Mouse (Mus musculus) forebrain, embryonic 16.5 days (tissue): ENCODE results near the gene Thap8. TPM values are rescaled to one million over a fixed set of nuclear protein-coding genes. Genes with fewer than 3 reads are reported as not detected.

Experiments
- ATAC-seq: fragments of 200-750 bp; cut with Nextera tagmentation; 2 replicates; pipeline ENCODE4 v1.8.0; 2017; ENCODE audit warnings: mild to moderate bottlenecking, moderate library complexity
- H3K27ac ChIP-seq: fragments of 300-500 bp; sonication (generic); 2 replicates; pipeline ENCODE4 v1.5.1; 2014; ENCODE audit warnings: low read length, control low read depth
- H3K27me3 ChIP-seq: fragments of 300-500 bp; sonication (generic); replicated peaks from 2 replicates; pipeline ENCODE4 v1.6.1; 2014; ENCODE audit warnings: low read length; ENCODE audit not compliant: control insufficient read depth, insufficient read depth
- H3K36me3 ChIP-seq: fragments of 300-500 bp; sonication (generic); 2 replicates; pipeline ENCODE4 v1.6.1; 2014; ENCODE audit not compliant: control insufficient read depth, insufficient read depth
- H3K4me1 ChIP-seq: fragments of 300-500 bp; sonication (generic); replicated peaks from 2 replicates; pipeline ENCODE4 v1.6.1; 2014; ENCODE audit warnings: low read length; ENCODE audit not compliant: control insufficient read depth, insufficient read depth
- H3K4me2 ChIP-seq: fragments of 300-500 bp; sonication (generic); 2 replicates; pipeline ENCODE4 v1.6.1; 2014; ENCODE audit warnings: mild to moderate bottlenecking, low read length, control low read depth
- H3K4me3 ChIP-seq: fragments of 300-500 bp; sonication (generic); replicated peaks from 2 replicates; pipeline ENCODE4 v1.5.1; 2014; ENCODE audit warnings: mild to moderate bottlenecking, low read length, control low read depth
- H3K9ac ChIP-seq: fragments of 300-500 bp; sonication (generic); replicated peaks from 2 replicates; pipeline ENCODE4 v1.6.1; 2014; ENCODE audit warnings: low read depth, low read length, control low read depth
- H3K9me3 ChIP-seq: fragments of 300-500 bp; sonication (generic); 2 replicates; pipeline ENCODE4 v1.6.1; 2016; ENCODE audit warnings: low read length; ENCODE audit not compliant: control insufficient read depth
- WGBS: fragments of 180-500 bp; shearing (Covaris S2); extraction: QIAGEN DNeasy Blood & Tissue Kit; methylation state at CpG from one replicate; pipeline ENCODE4 v1.1.7; 2014; 5-methylcytosine and 5-hydroxymethylcytosine counted together
- polyA plus RNA-seq: library from polyadenylated mRNA; unstranded; fragments of >200 nt; fragmentation: Nextera tagmentation; extraction: Ambion mirVana; gene quantifications from 2 replicates; pipeline ENCODE4 v1.2.1, GENCODE M21; 2015

Thap8 gene
- polyA plus RNA-seq, 1 experiment from 2014 or later, result 0.42 TPM

GRCm38 (mm10) chr7:30293795-30294194 is 13.9 kb downstream of the Thap8 start:
- Histone ChIP-seq H3K9me3 (no peaks in the 10 kb centered on the region), H3K27ac (no peak overlapping the region), H3K4me1 (peaks cover 34% of the 10 kb centered on the region), H3K4me3 (peak overlapping the region; percentile 13), H3K27me3 (no peaks in the 10 kb centered on the region), H3K4me2 (peak overlapping the region; percentile 37), H3K9ac (peak overlapping the region; percentile 26; the same call in 1 of the 2 replicates), H3K36me3 (peaks cover 25% of the 10 kb centered on the region)
- no peak for ATAC-seq
- 48% methylated on average over 13 of the region's 13 CpGs for WGBS

GRCm38 (mm10) chr7:30294296-30294695 is 14.4 kb downstream of the Thap8 start:
- Histone ChIP-seq H3K4me2 (peak overlapping the region; percentile 37), H3K36me3 (peaks cover 30% of the 10 kb centered on the region), H3K27ac (no peak overlapping the region), H3K4me3 (no peak overlapping the region), H3K4me1 (peaks cover 34% of the 10 kb centered on the region), H3K27me3 (no peaks in the 10 kb centered on the region), H3K9ac (no peak overlapping the region), H3K9me3 (no peaks in the 10 kb centered on the region)
- no peak for ATAC-seq
- WGBS, result 87% methylated on average over 5 of the region's 5 CpGs

- H3K4me3 ChIP-seq, result no peak overlapping the region
- no peaks in the 10 kb centered on the region for H3K27me3 ChIP-seq
- no peak overlapping the region for H3K9ac ChIP-seq
- H3K27ac ChIP-seq, result no peak overlapping the region
- 74% methylated on average over 10 of the region's 10 CpGs for WGBS
- ATAC-seq, result no peak
- H3K4me2 ChIP-seq, result no peak overlapping the region
- peaks cover 37% of the 10 kb centered on the region for H3K36me3 ChIP-seq
- peaks cover 34% of the 10 kb centered on the region for H3K4me1 ChIP-seq
- H3K9me3 ChIP-seq, result no peaks in the 10 kb centered on the region
Observed at GRCm38 (mm10) chr7:30295103-30295502, 15.2 kb downstream of the Thap8 start.

GRCm38 (mm10) chr7:30296816-30297215 is 16.9 kb downstream of the Thap8 start:
- 96% methylated on average over 15 of the region's 15 CpGs for WGBS

GRCm38 (mm10) chr7:30297266-30297665 is 17.4 kb downstream of the Thap8 start:
- peaks cover 27% of the 10 kb centered on the region for H3K4me1 ChIP-seq
- peaks cover 47% of the 10 kb centered on the region for H3K36me3 ChIP-seq
- H3K4me2 ChIP-seq, result no peak overlapping the region
- 85% methylated on average over 16 of the region's 16 CpGs for WGBS
- H3K27ac ChIP-seq, result no peak overlapping the region
- H3K9ac ChIP-seq, result no peak overlapping the region
- H3K27me3 ChIP-seq, result no peaks in the 10 kb centered on the region
- no peak overlapping the region for H3K4me3 ChIP-seq
- ATAC-seq, result no peak
- H3K9me3 ChIP-seq, result no peaks in the 10 kb centered on the region

More at GRCm38 (mm10) chr7:30296816-30297215, 16.9 kb downstream of the Thap8 start:
- Histone ChIP-seq H3K4me3 (no peak overlapping the region), H3K4me1 (peaks cover 29% of the 10 kb centered on the region), H3K9ac (no peak overlapping the region), H3K27ac (no peak overlapping the region), H3K4me2 (no peak overlapping the region), H3K27me3 (no peaks in the 10 kb centered on the region), H3K36me3 (peaks cover 44% of the 10 kb centered on the region), H3K9me3 (no peaks in the 10 kb centered on the region)
- ATAC-seq, result no peak

GRCm38 (mm10) chr7:30300914-30301313 is 21.0 kb downstream of the Thap8 start:
- Histone ChIP-seq H3K4me1 (no peaks in the 10 kb centered on the region), H3K4me3 (no peak overlapping the region), H3K27me3 (no peaks in the 10 kb centered on the region), H3K4me2 (no peak overlapping the region), H3K27ac (no peak overlapping the region), H3K9ac (no peak overlapping the region), H3K36me3 (peaks cover 68% of the 10 kb centered on the region), H3K9me3 (no peaks in the 10 kb centered on the region)
- ATAC-seq, result no peak
- 56% methylated on average over 3 of the region's 3 CpGs for WGBS

GRCm38 (mm10) chr7:30306083-30306779 is 26.3 kb downstream of the Thap8 start:
- no peaks in the 10 kb centered on the region for H3K27me3 ChIP-seq
- no peak overlapping the region for H3K27ac ChIP-seq
- H3K4me1 ChIP-seq, result peaks cover 15% of the 10 kb centered on the region
- WGBS, result 92% methylated on average over 16 of the region's 16 CpGs
- no peaks in the 10 kb centered on the region for H3K9me3 ChIP-seq
- no peak overlapping the region for H3K4me2 ChIP-seq
- H3K4me3 ChIP-seq, result no peak overlapping the region
- no peak overlapping the region for H3K9ac ChIP-seq
- no peak for ATAC-seq
- peaks cover 43% of the 10 kb centered on the region for H3K36me3 ChIP-seq

GRCm38 (mm10) chr7:30308076-30309005 is 28.4 kb downstream of the Thap8 start, which contains the start of gene Alkbh6:
Gene Alkbh6 (plus strand): TSS chr7:30308717.
- WGBS, result 5% methylated on average over 27 of the region's 27 CpGs
- Histone ChIP-seq H3K9ac (peak within 1 kb of the TSS; percentile 77), H3K27ac (peak within 1 kb of the TSS; percentile 72), H3K36me3 (peaks cover 27% of the 10 kb centered on the region), H3K4me1 (peaks cover 15% of the 10 kb centered on the region), H3K4me2 (peak within 1 kb of the TSS; percentile 92), H3K9me3 (no peaks in the 10 kb centered on the region), H3K4me3 (peak within 1 kb of the TSS; percentile 83), H3K27me3 (no peaks in the 10 kb centered on the region)
- ATAC-seq, result peak; percentile 100

GRCm38 (mm10) chr7:30309395-30310129 is 29.7 kb downstream of the Thap8 start:
- peaks cover 21% of the 10 kb centered on the region for H3K36me3 ChIP-seq
- peak overlapping the region; percentile 83 for H3K4me3 ChIP-seq
- no peaks in the 10 kb centered on the region for H3K27me3 ChIP-seq
- H3K9me3 ChIP-seq, result no peaks in the 10 kb centered on the region
- peak overlapping the region; percentile 77 for H3K9ac ChIP-seq
- WGBS, result 67% methylated on average over 15 of the region's 15 CpGs
- H3K4me2 ChIP-seq, result peak overlapping the region; percentile 92
- no peak overlapping the region for H3K27ac ChIP-seq
- H3K4me1 ChIP-seq, result peaks cover 15% of the 10 kb centered on the region
- ATAC-seq, result no peak
